Mouse (Mus musculus) olfactory bulb, adult 2 months (tissue): ENCODE results near the gene Efcab1. TPM values are rescaled to one million over a fixed set of nuclear protein-coding genes. Genes with fewer than 3 reads are reported as not detected.

Source experiments
- H3K27ac ChIP-seq: fragments of 200-500 bp; 2 replicates; pipeline ENCODE4 v1.5.1; 2012; ENCODE audit warnings: low read depth, low read length; ENCODE audit not compliant: insufficient read depth
- H3K4me1 ChIP-seq: fragments of 200-500 bp; 2 replicates; pipeline ENCODE4 v1.6.1; 2012; ENCODE audit warnings: low read length; ENCODE audit not compliant: control insufficient read depth, insufficient read depth
- H3K4me3 ChIP-seq: fragments of 200-500 bp; 2 replicates; pipeline ENCODE4 v1.5.1; 2012; ENCODE audit warnings: mild to moderate bottlenecking, low read depth, low read length, moderate library complexity; ENCODE audit not compliant: insufficient read depth
- CTCF ChIP-seq: fragments of 200-500 bp; IDR thresholded peaks from 2 replicates; pipeline ENCODE4 v1.5.1; 2012; ENCODE audit warnings: low read depth, mild to moderate bottlenecking, low read length, moderate library complexity; ENCODE audit not compliant: insufficient read depth
- POLR2A ChIP-seq: fragments of 200-500 bp; IDR thresholded peaks from 2 replicates; pipeline ENCODE4 v1.6.1; 2012; ENCODE audit warnings: mild to moderate bottlenecking, low read depth, low read length, moderate library complexity; ENCODE audit not compliant: insufficient read depth
- WGBS: fragments of 180-500 bp; shearing (Covaris S2); methylation state at CpG from one replicate; pipeline ENCODE4 v1.1.7; 2018; 5-methylcytosine and 5-hydroxymethylcytosine counted together
- polyA plus RNA-seq: library from polyadenylated mRNA; stranded (reverse); fragments of >200 nt; gene quantifications from 2 replicates; pipeline ENCODE4 v1.2.4, GENCODE M21; 2012; ENCODE audit warnings: low replicate concordance; ENCODE audit not compliant: missing spikeins, insufficient read depth, insufficient read length

Efcab1 gene
- polyA plus RNA-seq, 1 experiment, result not detected

- Histone ChIP-seq H3K4me3 (no peak overlapping the region), H3K4me1 (no peaks in the 10 kb centered on the region), H3K27ac (no peak overlapping the region)
- 87% methylated on average over 3 of the region's 3 CpGs for WGBS
- TF ChIP-seq CTCF (no peak), POLR2A (no peak)
Measured at GRCm38 (mm10) chr16:14991001-14991400, 84.6 kb downstream of the Efcab1 start.

- Histone ChIP-seq H3K4me3 (no peak overlapping the region), H3K4me1 (no peaks in the 10 kb centered on the region), H3K27ac (no peak overlapping the region)
- 77% methylated on average over 3 of the region's 3 CpGs for WGBS
- TF ChIP-seq CTCF (no peak), POLR2A (no peak)
Measured at GRCm38 (mm10) chr16:14992461-14993107, 86.2 kb downstream of the Efcab1 start.

GRCm38 (mm10) chr16:15014724-15015123 lies 108.3 kb downstream of the Efcab1 start:
- H3K27ac ChIP-seq, result no peak overlapping the region
- TF ChIP-seq POLR2A (no peak), CTCF (no peak)
- no peaks in the 10 kb centered on the region for H3K4me1 ChIP-seq
- no peak overlapping the region for H3K4me3 ChIP-seq
- WGBS, result 87% methylated on average over 2 of the region's 2 CpGs
